Mouse (Mus musculus) brain, adult 2 months (tissue): ENCODE results near the gene Smim11.

ENCODE experiments used
- DNase-seq: peaks from one replicate; pipeline ENCODE4 v3.0.0; 2011; ENCODE audit warnings: low read depth, low spot score

Smim11 gene

DNA sequence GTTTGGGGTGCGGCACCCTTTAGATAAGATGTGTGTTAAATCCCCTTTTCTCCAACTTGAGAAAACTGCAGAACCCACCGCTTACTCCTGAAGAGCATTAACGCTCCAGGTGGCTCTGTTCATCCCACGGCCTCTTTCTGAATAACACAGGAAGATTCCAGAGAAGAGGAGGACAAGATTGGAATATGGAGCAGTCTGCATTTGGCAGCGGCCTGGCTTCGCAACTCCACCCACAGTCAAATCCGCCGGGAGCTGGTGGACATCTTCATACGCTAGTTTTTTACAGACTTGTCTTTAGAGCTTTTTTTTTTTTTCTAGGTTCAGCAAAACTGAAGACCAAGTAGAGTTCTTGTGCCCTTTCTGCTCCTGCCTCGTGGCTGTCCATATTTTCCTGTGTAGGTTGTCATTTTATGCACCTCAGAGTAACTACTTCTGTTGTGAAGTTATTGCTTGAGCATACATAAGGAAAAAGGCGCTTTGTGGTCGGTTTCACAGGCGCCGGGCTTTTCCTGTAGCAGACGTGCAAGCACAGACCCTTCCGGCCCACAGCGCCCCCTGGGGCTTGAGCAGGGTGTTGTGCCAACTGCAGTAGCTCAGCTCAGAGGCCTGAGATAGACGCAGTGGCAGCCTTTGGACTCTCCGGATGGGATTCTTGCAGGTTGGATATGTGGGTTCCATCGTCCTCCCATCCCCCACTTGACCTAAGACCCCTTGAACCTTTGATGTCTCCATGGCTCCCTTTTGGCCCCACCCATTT is 18.4 kb downstream of the Smim11 start:
- peak; percentile 79 for DNase-seq

DNA sequence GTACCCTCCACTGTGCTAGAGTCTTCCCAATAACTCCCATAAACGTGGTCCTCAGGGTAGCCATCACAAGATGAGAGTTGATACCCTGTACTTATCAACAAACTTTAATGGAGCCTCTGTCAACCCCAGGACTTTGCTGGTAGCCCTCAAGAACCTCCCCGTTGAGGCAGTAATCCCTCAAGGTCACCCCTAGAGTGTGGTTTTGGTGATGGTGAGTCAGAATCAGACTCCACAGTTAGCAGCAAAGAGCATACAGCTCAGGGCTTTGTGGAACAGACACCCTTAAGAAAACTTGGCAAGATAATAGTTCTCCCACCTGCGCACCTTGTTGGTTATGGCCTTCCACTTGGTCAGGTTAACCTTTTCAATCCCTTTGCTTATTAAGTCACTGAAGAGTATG is 19.3 kb downstream of the Smim11 start:
- DNase-seq, result no peak

DNA sequence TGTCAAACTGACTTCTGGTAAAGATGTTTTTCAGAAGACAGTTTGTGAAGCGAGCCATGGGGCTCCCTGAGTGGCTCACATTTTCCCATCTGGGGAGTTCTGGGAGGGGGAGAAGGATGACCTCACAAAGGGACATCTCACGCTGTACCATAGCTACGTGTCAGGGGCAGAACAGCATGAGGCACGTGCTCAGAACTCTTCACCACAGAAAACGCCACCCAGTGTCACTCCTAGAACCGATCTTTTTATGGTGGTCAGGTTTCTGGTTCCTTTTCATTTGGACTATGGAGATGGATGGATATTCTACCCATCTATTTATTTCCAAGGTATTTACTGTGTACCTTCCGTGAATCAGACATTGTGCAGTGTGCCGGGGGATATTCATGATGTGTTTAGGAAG is 20.3 kb downstream of the Smim11 start, which contains the start of gene Fam243:
TSS of gene Fam243 (minus strand) at position 101 of the 400 bp plus-strand sequence.
- DNase-seq, result no peak

DNA sequence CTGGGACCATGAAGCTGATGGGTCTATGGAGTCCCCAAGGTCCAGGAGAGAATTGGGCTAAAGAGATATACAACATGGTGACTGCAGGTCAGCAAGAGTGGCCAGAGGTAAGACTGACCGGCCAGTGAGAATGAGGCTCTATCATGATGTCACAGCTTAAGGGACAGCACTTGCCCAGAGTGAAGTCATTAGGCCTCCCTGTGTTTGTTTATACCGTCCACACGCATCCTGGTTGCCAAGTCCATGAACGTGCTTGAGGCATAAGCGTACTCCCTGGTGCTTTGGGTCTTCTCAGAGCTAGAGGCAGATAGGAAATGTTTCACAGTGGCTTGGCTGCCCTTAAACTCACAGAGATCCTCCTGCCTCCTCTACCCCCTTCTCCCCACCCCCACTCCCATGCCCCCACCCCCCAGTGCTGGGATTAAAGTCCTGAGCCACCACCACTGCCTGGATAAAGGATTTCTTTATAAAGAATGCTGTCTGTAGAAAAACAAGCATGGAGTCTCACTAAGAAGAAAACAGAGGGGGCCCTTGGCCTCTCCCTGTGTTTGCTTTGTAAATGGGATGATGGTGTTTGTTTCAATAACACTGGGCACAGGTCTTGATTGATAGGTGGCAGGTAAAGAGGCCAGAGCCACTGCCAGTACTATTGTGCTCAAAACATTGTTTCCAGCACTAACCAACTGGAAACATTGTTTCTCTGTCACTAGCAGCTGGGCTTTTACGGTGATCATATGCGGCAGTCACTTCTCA is 23.4 kb downstream of the Smim11 start:
- no peak for DNase-seq

DNA sequence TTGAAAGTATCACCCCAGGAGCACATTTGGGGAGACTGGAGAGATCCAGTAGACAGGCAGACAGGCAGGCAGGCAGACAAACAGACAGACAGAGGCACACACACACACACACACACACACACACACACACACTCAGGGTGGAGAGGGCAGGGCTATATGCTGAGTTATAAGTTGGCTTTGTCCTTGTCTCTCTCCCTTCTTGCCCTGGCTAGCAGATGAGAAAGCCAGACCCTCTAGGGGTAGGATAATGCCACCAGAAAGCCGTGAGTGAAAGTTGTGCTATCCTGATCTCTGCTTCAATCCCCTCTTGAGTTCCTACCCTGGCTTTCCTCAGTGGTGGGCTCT is 23.9 kb downstream of the Smim11 start:
- DNase-seq, result no peak

DNA sequence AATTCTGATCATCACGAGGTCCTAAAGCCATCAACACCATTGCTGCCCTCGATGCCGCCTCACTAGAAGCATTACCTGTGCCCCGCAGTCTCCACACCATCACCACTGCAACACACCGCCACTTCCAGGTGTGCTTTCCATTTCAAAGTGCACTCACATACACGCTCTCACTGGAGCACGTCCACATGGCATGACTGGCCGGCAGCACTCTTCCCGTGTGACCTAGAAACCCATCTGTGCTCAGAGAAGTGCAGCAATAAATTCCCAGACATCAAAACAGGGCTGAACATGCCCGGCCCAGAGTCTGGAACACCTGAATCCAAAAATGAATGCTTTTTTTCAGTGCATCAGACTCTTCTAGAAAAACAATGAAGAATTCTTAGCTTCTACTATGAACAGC is 26.8 kb downstream of the Smim11 start:
- peak; percentile 77 for DNase-seq

DNA sequence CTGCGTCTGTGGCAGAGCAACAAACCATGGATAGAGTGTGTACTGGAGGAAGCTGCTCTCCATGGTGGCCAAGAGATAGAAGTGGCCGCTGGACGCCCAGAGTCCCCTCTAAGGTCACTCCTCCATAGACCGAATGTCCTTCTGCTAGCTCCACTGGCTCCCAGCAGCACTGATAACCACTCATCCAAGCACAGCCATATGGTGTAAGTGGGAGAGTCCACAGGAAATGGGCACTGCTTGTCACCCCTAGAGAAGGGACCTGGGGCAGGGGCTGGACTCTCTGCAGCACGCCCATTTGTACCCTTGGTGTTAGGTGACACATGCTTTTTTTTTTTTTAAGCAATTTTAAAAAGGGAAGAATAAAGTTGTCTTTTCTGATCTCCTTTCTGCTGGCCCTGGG is 29.9 kb downstream of the Smim11 start:
- no peak for DNase-seq

DNA sequence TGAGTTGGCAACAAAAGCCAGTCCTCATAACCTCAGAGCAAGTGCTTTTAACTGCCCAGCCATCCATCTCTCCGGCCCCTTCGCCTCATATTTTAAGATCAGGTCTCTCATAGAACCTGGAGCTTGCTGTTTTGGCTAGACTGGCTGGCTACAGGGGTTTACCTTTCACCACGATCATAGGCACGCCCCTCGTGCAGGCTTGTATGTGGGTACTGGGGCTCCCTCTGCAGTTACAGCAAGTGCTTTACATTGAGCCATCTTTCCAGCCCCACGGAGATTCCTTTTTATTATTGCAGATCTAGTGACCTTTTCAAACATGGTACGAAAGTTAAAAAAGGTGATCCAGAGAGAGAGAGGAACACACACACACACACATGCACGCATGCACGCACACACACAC is 33.5 kb downstream of the Smim11 start:
- no peak for DNase-seq

DNA sequence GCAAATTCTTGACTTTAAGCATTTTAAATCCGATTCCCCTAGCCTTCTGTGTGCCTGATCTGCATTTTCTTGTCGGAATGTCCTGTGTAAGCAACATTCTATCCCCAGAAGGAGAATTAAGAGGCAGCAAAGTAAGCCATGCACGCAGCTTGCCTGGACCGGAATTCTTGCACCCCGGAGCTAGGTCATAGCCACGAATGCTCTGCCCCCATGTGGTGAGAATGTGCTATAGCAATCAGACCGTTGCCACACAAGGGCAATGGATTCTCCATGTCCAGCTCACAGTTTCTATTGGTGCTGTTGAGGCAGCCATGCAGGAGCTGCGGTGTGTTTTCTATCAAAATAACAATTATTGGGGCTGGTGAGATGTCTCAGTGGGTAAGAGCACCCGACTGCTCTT is 35.2 kb downstream of the Smim11 start:
- peak; percentile 87 for DNase-seq

DNA sequence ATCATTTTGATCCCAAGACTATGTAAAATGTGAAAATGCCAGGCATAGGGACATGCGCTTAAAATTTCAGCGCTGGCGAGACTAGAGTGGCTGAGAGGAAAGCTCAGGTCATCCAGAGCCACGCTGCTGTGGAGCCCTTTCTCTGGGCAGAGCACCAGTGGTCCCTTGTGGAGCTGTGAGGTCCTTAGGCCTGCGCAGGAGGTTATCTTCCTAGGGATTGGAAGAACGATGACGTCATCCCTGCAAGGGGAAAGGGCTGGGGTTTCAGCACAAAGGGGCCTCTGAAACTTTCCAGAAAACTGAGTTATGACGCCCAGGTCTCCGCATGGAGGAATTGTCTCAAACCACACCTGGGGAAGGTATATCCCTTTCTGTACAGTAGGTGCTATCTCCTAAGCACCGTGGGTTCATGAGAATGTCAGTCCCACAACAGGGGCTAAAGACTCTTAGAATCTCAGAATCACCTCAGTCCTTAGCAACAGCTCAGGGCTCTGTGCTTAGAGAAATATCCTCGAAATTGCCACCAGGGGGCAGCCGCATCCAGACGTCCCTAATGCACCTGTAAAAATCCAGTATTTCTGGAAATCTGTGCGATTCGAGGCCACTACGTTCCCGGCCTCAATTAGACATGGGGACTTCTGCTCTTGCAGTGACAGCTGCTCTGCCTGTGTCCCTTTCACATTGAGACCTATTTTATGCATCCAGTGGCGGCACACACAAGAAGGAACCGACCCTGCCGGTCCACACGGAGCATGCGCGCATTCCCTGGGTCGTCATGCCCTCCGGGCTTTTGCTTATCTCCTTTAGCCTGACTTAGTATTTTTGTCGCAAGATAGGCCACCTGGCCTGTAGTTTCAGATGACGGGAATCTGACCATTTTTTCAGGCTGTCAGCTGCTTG is 39.8 kb downstream of the Smim11 start:
- peak; percentile 83 for DNase-seq

DNA sequence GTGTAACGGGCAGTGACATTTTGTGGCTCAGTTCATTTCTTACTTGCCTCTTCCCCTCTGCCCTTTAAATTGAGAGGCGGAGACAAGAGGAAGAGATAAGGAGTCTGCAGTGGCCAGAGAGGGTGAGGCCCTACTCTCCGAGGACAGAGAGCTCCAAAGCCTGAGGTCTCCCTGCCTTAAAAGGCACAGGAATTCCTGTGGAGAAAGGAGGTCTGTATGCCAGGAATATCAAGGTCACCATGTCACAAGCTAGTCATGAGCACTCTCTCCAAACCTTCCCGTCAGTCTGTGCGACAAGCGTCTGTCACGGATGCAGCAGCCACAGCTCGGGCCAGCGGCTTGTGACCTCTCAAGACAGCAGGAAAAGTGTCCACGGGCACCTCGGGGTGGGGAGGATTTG is 44.1 kb downstream of the Smim11 start:
- DNase-seq, result no peak

DNA sequence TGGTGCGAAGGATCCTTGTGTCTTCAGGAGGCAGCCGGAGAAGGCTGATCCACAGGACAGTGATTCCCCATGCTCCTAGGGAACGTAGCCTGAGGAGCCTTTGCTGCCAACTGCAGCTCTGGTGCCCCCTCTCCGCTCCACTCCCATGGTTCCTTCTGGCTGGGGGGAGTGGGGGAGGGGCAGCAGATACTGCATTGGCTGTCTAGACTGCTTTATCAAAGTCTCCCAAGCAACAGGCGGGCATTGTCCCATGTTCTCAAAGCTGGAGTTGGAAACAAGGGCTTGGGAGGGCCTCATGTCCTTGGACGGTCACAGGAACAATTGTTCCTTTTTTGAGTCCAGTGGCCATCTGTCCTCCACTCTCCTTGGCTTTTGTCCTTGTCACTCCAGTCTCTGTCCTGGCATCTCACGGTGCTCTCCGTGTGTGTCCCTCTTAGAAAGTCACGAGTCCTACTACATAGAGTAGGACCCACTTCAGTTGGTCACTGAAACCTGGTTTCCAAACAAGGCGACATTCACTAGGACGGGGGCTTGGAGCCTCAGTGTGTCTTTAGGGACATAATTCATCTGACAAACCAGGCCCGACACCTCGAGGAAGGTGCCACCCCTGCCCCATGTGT is 45.3 kb downstream of the Smim11 start:
- DNase-seq, result peak; percentile 23

DNA sequence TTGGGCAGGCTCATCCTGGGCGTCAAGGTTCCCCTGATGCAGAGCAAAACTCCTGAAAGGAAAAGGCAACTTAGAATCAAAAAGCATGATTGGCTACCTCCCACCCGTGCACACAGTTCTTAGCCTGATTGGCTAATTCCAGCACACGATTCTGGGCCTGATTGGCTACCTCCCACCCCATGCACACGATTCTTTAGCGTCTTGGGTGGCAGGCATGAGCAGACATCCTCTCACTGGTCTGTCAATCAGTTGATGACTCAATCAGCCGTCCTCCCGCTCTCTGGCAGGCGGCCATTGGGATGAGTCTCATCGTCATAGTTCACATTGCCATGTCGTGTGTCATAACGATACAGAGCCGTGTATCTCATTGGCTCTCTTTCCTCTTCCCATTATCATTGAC is 47.9 kb downstream of the Smim11 start:
- DNase-seq, result peak; percentile 67

DNA sequence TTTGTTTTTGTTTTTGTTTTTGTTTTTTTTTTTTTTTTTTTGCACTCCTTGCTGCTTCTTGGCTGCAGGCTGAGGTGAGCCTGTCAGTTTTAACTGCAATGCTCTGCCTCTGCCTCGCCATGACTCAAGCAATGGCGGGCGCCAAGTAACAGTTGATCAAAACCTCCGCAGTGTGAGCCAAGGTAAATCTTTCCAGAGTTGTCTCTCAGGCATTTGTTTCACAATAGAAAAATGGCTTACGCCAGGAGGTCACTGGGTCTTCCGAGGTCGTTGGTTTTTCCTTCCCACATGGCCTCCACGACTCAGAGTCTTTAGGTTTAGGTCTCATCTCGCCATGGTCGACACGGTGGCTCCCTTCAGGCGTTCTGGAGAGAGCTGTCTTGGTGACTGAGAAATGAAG is 52.2 kb downstream of the Smim11 start:
- no peak for DNase-seq

DNA sequence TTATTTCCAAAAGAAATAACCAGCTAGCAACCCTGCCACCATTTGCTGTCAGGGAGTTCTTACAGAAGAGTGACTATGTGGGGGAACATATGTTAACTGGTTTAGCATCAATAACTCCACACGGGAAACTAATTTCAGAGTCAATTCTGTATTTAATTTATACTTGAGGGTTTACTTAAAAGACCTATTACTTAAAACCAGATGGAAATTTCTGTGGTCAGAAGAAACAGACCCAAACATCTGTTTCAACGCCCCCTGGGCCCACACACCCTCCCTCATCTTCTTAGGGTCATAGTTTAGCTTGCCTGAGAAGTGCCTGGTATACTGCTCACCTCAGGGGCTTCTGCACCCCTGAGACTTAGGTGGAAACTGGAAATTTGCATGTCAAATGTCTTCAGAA is 52.8 kb downstream of the Smim11 start:
- DNase-seq, result no peak

DNA sequence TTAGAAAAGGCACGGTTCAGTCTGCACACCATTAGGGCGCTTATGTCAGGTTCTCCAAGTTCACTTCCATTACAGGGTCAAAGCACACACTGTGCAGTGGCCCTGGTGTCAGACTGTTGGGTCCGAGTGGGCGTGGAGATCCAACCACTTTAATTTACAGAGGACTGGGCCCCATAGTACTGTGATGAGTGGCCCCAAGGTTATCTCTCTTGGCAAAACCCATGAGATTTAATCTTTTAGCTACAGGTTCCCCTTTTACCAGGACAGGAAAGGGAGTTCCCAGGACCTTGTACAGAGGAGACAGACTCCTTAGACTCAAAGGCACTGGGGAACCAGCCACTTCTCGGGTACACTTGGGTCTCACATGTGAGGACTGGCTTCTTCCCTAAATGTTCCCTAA is 54.3 kb downstream of the Smim11 start:
- DNase-seq, result no peak

DNA sequence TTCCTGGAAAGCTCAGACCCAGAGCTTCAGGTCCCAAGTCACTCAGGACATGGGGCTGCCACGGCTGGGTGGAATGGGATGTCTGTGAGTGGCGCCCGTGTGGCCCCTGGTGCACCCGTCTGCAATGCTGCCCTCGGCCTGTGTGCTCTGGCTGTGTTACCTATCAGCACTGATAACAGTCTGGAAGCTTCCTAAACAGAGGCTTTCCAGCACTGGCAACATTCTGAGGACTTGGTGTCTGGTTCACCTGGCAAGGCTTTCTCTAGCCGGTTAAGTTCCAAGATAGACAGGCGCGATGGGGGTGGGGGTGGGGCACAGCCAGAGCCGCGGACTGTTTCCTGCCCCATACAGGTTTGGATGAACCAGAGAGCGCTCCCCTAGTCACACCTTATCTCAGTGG is 54.9 kb downstream of the Smim11 start:
- DNase-seq, result no peak

DNA sequence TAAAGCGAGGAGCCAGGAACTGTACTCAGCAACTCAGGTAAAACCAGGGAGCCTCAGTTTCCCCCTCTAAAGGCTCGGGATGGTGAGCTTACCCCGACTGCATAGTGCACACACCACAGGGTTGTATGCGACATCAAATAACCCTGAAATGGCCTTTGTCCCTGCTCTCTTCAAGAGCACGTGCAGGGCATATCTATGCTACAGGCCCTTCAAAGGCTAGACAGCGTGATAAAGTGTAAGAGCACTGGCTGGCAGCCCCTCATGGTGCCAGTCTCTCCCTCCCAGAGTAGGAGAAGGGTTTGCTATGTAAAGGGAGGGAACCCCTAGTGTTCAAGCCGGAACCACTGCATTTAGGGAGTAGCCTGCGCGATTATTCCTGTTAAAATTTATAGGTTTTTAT is 55.9 kb downstream of the Smim11 start:
- DNase-seq, result no peak

DNA sequence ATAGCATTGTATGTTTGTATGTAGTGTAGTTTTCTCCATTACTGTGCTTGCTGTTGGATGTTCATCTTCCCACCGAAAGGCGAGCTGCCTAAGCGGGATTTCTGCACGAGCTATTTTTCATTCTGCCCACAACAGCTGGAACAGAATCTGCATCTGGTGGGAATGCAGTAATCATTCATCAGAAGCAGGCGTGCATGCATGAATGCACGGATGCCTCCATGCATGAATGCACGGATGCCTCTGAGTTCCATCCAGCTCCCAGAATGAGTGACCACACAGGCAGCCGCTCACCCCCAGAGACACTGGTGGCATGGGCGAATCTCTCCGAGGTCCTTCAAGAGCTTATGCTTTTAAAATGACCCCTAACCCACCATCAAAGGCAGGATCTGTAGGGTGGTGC is 56.5 kb downstream of the Smim11 start:
- no peak for DNase-seq

DNA sequence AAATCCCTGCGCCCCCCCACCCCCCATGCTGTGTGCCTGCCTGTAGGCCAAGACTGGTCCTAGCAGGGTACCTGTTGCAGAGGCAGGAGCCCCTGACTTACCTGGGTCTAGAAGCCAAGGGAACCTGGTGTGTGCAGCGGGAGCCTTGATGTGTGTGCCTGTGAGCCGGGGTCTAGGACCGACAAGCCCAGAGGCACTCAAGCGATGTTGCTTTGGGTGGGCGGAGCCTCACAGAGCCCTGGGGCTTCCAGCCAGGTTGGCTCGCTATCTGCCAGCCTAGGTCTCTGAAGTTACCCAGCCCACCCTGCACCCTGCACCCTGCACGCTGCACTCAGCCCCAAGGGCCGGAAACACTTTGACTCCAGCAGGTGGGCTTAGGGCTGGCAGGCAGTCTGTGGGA is 57.6 kb downstream of the Smim11 start:
- no peak for DNase-seq

DNA sequence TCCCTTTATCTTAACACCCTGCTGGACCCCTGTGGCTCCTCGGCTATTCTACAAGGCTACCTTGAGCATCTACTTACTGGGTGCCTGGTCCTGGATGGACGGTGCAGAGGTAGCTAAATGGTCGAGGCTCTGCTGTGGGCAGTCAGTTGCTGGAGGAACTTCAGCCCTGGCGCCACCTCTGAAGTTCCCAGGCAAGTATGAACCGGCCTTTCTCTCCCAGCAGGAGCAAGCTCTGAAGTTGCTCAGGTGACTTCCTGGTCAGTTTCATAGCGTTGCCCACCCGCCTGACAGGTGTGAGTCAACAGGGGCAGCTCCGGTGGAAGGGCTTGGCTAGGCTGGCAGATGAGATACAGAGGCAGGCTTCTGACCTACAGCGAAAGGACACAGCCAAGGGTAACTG is 58.1 kb downstream of the Smim11 start, which contains the start of gene Kcne1:
TSS of gene Kcne1 (minus strand) at position 240 of the 400 bp plus-strand sequence.
- DNase-seq, result no peak

DNA sequence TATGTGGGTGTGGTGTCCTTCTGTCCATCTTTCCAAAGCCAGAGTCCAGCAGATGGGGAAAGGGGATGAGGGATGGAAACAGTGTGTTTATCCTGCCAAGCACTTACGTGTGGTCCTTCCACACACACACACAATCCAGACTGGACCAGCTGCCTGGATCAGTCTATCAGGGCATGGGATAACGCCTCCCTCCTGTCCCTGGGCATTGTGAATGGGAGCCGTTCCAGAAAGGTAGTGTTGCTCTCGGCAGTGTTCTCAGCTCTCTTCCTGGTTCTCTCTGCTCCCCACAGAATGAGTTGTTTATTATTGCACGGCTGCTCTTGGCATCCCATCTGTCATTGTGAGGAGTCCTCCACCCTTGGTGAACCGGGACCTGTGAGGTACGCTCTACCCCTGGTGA is 59.6 kb downstream of the Smim11 start:
- peak; percentile 26 for DNase-seq
